Mouse (Mus musculus): ENCODE measurements at regions not wholly inside any gene's neighbourhood (a gene's known extent, or its start where the extent isn't known, plus 50 kb on each side); places are given as distances from the start of the nearest gene placed in this dataset.

- no peak for TF ChIP-seq CTCF (IDR thresholded peaks at IDR 0.05; ENCODE audit: borderline replicate concordance, extremely low read depth, insufficient read depth, insufficient read length)
- TF ChIP-seq POLR2A (IDR thresholded peaks at IDR 0.05; ENCODE audit: borderline replicate concordance, extremely low read depth, insufficient read depth, insufficient read length, poor library complexity, severe bottlenecking), result no peak
Measured at GRCm38 (mm10) chr1:28563894-28564293, 216.2 kb downstream of the Gm597 start.

Data from brain, embryonic 14.5 days (tissue).